Comparison of ENCODE assay signal across 8 mouse cellular contexts in the genomic region with DNA sequence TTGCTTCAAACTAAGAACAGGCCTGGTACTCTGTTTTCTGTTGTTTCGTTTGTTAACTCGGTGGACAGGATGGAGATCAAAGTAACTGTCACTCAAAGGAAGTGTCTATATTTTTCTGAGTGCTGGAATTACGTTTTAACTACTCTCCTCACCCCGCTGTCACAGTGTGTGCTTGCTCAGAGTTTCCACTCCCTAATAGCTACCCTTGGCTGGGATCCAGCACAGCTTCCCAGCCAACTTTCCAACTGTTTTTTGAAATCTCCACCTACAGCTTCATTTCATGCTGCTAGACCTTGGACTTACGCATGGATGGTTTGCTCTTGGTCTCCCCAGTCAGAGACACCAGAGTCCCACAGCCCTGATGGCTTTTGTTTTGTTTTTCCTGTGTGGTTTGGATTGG.
DNase-seq lines count a peak whose midpoint lies in the region; ATAC-seq and TF ChIP-seq lines count a peak whose summit lies in the region.

No protein-coding gene starts in this region.

- WGBS in liver, embryonic 12.5 days (ENCODE audit: insufficient replicate concordance) = 58% methylated on average over 5 of the region's 5 CpGs
- WGBS in heart, embryonic 15.5 days = 15% methylated on average over 5 of the region's 5 CpGs
- 69% methylated on average over 5 of the region's 5 CpGs for WGBS in neural tube, embryonic 11.5 days
- WGBS in midbrain, embryonic 11.5 days = 72% methylated on average over 5 of the region's 5 CpGs

- H3K4me1 ChIP-seq in liver, embryonic 12.5 days = no peaks in the 10 kb centered on the region
- H3K4me1 ChIP-seq in heart, embryonic 15.5 days (replicated peaks) = peaks cover 52% of the 10 kb centered on the region
- H3K4me1 ChIP-seq in neural tube, embryonic 11.5 days (ENCODE audit: control insufficient read depth, insufficient read depth, low read length) = no peaks in the 10 kb centered on the region
- H3K4me1 ChIP-seq in midbrain, embryonic 11.5 days (ENCODE audit: control insufficient read depth, insufficient read depth, low read length) = no peaks in the 10 kb centered on the region

- no peaks in the 10 kb centered on the region for H3K27me3 ChIP-seq in liver, embryonic 12.5 days (replicated peaks)
- no peaks in the 10 kb centered on the region for H3K27me3 ChIP-seq in heart, embryonic 15.5 days
- no peaks in the 10 kb centered on the region for H3K27me3 ChIP-seq in neural tube, embryonic 11.5 days (ENCODE audit: control insufficient read depth, insufficient read depth, low read length)
- H3K27me3 ChIP-seq in midbrain, embryonic 11.5 days (ENCODE audit: control insufficient read depth, insufficient read depth, low read length) = no peaks in the 10 kb centered on the region

- ATAC-seq in liver, embryonic 12.5 days = no peak
- peak; percentile 73 for ATAC-seq in heart, embryonic 15.5 days (replicated peaks; ENCODE audit: insufficient number of reproducible peaks, insufficient read depth, low FRiP score, low read depth)
- ATAC-seq in neural tube, embryonic 11.5 days (ENCODE audit: insufficient read depth, low FRiP score, low TSS enrichment) = no peak
- ATAC-seq in inflammation-experienced regulatory T-cells, adult 6 months = no peak
- ATAC-seq in midbrain, embryonic 11.5 days (ENCODE audit: low FRiP score) = no peak

- H3K9me3 ChIP-seq in liver, embryonic 12.5 days (replicated peaks) = no peaks in the 10 kb centered on the region
- H3K9me3 ChIP-seq in heart, embryonic 15.5 days (replicated peaks) = no peaks in the 10 kb centered on the region
- no peaks in the 10 kb centered on the region for H3K9me3 ChIP-seq in neural tube, embryonic 11.5 days (ENCODE audit: control insufficient read depth, low read length)
- no peaks in the 10 kb centered on the region for H3K9me3 ChIP-seq in midbrain, embryonic 11.5 days (ENCODE audit: control insufficient read depth, low read length)

- H3K4me2 ChIP-seq in liver, embryonic 12.5 days = no peak overlapping the region
- no peak overlapping the region for H3K4me2 ChIP-seq in heart, embryonic 15.5 days
- no peak overlapping the region for H3K4me2 ChIP-seq in neural tube, embryonic 11.5 days (ENCODE audit: low read depth)
- H3K4me2 ChIP-seq in midbrain, embryonic 11.5 days = no peak overlapping the region

- H3K27ac ChIP-seq in liver, embryonic 12.5 days = no peak overlapping the region
- peak overlapping the region; percentile 81 for H3K27ac ChIP-seq in heart, embryonic 15.5 days
- no peak overlapping the region for H3K27ac ChIP-seq in layer of hippocampus, adult 2 months
- H3K27ac ChIP-seq in neural tube, embryonic 11.5 days (ENCODE audit: low read depth, low read length) = no peak overlapping the region
- H3K27ac ChIP-seq in midbrain, embryonic 11.5 days (ENCODE audit: low read depth, low read length) = no peak overlapping the region

- DNase-seq in liver = peak; percentile 37
- DNase-seq in fat pad, adult 2 months (ENCODE audit: extremely low read depth, low read depth, low spot score) = peak; percentile 2
- DNase-seq in layer of hippocampus, adult 2 months (ENCODE audit: low spot score in 2 of 2) = peak; percentile 36 to 54
- DNase-seq in neural tube, embryonic 11.5 days (ENCODE audit: low spot score) = peak; percentile 16
- DNase-seq in midbrain, embryonic 11.5 days (ENCODE audit: low spot score, missing footprints) = no peak

- H3K4me3 ChIP-seq in liver, embryonic 12.5 days = no peak overlapping the region
- no peak overlapping the region for H3K4me3 ChIP-seq in heart, embryonic 15.5 days
- no peak overlapping the region for H3K4me3 ChIP-seq in layer of hippocampus, adult 2 months
- H3K4me3 ChIP-seq in neural tube, embryonic 11.5 days (ENCODE audit: low read depth, low read length) = no peak overlapping the region
- no peak overlapping the region for H3K4me3 ChIP-seq in midbrain, embryonic 11.5 days (ENCODE audit: low read depth, low read length)

- no peaks in the 10 kb centered on the region for H3K36me3 ChIP-seq in liver, embryonic 12.5 days
- no peaks in the 10 kb centered on the region for H3K36me3 ChIP-seq in heart, embryonic 15.5 days
- no peaks in the 10 kb centered on the region for H3K36me3 ChIP-seq in neural tube, embryonic 11.5 days (ENCODE audit: control insufficient read depth, insufficient read depth, low read length)
- no peaks in the 10 kb centered on the region for H3K36me3 ChIP-seq in midbrain, embryonic 11.5 days (ENCODE audit: control insufficient read depth, insufficient read depth, low read length)

- no peak overlapping the region for H3K9ac ChIP-seq in liver, embryonic 12.5 days
- no peak overlapping the region for H3K9ac ChIP-seq in heart, embryonic 15.5 days
- H3K9ac ChIP-seq in neural tube, embryonic 11.5 days (ENCODE audit: low read length) = no peak overlapping the region
- H3K9ac ChIP-seq in midbrain, embryonic 11.5 days (ENCODE audit: low read length) = no peak overlapping the region

- no peak for TF ChIP-seq CTCF in layer of hippocampus, adult 2 months (conservative IDR thresholded peaks at IDR 0.05)
